Mouse (Mus musculus) myocyte (in vitro differentiated cells): ENCODE measurements around the gene Sebox. TPM values are rescaled to one million over a fixed set of nuclear protein-coding genes. Genes with fewer than 3 reads are reported as not detected.

Experiments
- H3K27me3 ChIP-seq: one replicate; pipeline ENCODE4 v1.6.1; 2011; ENCODE audit not compliant: control insufficient read depth, insufficient read depth, insufficient read length
- H3K36me3 ChIP-seq: one replicate; pipeline ENCODE4 v1.6.1; 2011; ENCODE audit not compliant: control insufficient read depth, insufficient read depth
- H3K4me2 ChIP-seq: one replicate; pipeline ENCODE4 v1.6.1; 2011; ENCODE audit warnings: low read depth, control low read depth
- H3K4me3 ChIP-seq: one replicate; pipeline ENCODE4 v1.5.1; 2011; ENCODE audit warnings: mild to moderate bottlenecking, control low read depth, moderate library complexity
- H3K79me2 ChIP-seq: one replicate; pipeline ENCODE4 v1.6.1; 2011; ENCODE audit not compliant: control insufficient read depth, insufficient read depth
- H3ac ChIP-seq: one replicate; pipeline ENCODE4 v1.6.1; 2011; ENCODE audit not compliant: control insufficient read depth, insufficient read length
- CEBPB ChIP-seq: IDR thresholded peaks from 2 replicates; pipeline ENCODE4 v1.6.1; 2011; ENCODE audit warnings: mild to moderate bottlenecking, moderate library complexity; ENCODE audit not compliant: poor library complexity, insufficient read depth, severe bottlenecking
- E2F4 ChIP-seq: IDR thresholded peaks from one replicate; pipeline ENCODE4 v1.6.1; 2011; ENCODE audit warnings: mild to moderate bottlenecking, control low read depth, moderate library complexity; ENCODE audit not compliant: insufficient read depth
- MAX ChIP-seq: IDR thresholded peaks from one replicate; pipeline ENCODE4 v1.6.1; 2011; ENCODE audit warnings: low read depth, mild to moderate bottlenecking, control low read depth
- MYOD1 ChIP-seq, 3 experiments: IDR thresholded peaks; one replicate each; pipeline ENCODE4 v1.6.1; 2011; ENCODE audit warnings: control low read depth in 2 of 3, low read depth in 2 of 3, mild to moderate bottlenecking in 2 of 3, moderate library complexity in 1 of 3; ENCODE audit not compliant: insufficient read length in 2 of 3, control insufficient read depth in 1 of 3
- MYOG ChIP-seq, 3 experiments: IDR thresholded peaks; one replicate each; pipeline ENCODE4 v1.6.1; 2011; ENCODE audit warnings: control low read depth in 2 of 3, low read depth in 2 of 3, mild to moderate bottlenecking in 2 of 3; ENCODE audit not compliant: insufficient read length in 2 of 3, control insufficient read depth in 1 of 3, insufficient read depth in 1 of 3
- POLR2A ChIP-seq: IDR thresholded peaks from one replicate; pipeline ENCODE4 v1.6.1; 2011; ENCODE audit warnings: low read depth, mild to moderate bottlenecking, control low read depth, moderate library complexity; ENCODE audit not compliant: insufficient read length
- POLR2AphosphoS2 ChIP-seq: IDR thresholded peaks from one replicate; pipeline ENCODE4 v1.6.1; 2011; ENCODE audit warnings: low read depth, control low read depth; ENCODE audit not compliant: insufficient read length
- REST ChIP-seq: IDR thresholded peaks from one replicate; pipeline ENCODE4 v1.6.1; 2011; ENCODE audit warnings: mild to moderate bottlenecking, control low read depth, moderate library complexity; ENCODE audit not compliant: insufficient read depth, insufficient read length
- SRF ChIP-seq: IDR thresholded peaks from one replicate; pipeline ENCODE4 v1.6.1; 2011; ENCODE audit warnings: low read depth; ENCODE audit not compliant: control insufficient read depth, insufficient read length
- TCF12 ChIP-seq: IDR thresholded peaks from one replicate; pipeline ENCODE4 v1.6.1; 2011; ENCODE audit warnings: mild to moderate bottlenecking, control low read depth; ENCODE audit not compliant: poor library complexity, insufficient read depth, severe bottlenecking
- TCF3 ChIP-seq: IDR thresholded peaks from one replicate; pipeline ENCODE4 v1.6.1; 2011; ENCODE audit warnings: low read depth, control low read depth; ENCODE audit not compliant: insufficient read length
- USF1 ChIP-seq: IDR thresholded peaks from one replicate; pipeline ENCODE4 v1.6.1; 2011; ENCODE audit warnings: low read depth, mild to moderate bottlenecking, control low read depth, moderate library complexity
- polyA plus RNA-seq: library from polyadenylated mRNA; unstranded; fragments of >200 nt; fragmentation: generic; extraction: Trizol; gene quantifications from one replicate; pipeline ENCODE4 v1.2.1, GENCODE M21; 2012; ENCODE audit warnings: missing spikeins

Sebox gene
- polyA plus RNA-seq, 1 experiment, result not detected

DNA sequence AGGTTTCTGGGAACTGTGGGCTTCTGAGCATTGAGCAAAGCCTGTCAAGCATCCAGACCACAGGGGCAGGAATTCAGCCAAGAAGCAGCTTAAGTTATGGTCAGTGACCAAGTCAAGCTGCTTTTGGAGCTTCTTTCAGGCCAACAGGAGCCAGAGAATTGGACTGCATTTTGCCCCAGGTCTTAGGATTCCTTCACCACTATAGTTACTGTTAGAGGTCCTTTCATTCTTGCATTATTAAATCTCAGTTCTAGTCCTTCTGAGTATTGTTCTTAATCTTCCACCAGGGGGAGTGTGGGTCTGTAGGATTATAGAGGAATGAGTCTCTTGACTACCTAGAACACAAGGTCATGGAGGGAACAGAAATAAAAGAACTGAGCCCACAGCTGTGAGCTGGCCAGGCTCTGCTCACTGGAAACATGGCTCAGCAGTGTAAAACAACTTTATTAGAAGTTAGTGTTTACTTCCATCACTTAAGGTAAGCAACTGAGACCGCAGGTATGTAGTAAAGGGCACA, 19.3 kb downstream of the Sebox start:
- TF ChIP-seq E2F4, result no peak
- TF ChIP-seq POLR2AphosphoS2, result peak; percentile 20
- no peak for TF ChIP-seq POLR2A
- Histone ChIP-seq H3K4me2 (no peak overlapping the region), H3ac (no peak overlapping the region), H3K27me3 (no peaks in the 10 kb centered on the region), H3K79me2 (no peaks in the 10 kb centered on the region), H3K4me3 (no peak overlapping the region), H3K36me3 (peaks cover 67% of the 10 kb centered on the region)

DNA sequence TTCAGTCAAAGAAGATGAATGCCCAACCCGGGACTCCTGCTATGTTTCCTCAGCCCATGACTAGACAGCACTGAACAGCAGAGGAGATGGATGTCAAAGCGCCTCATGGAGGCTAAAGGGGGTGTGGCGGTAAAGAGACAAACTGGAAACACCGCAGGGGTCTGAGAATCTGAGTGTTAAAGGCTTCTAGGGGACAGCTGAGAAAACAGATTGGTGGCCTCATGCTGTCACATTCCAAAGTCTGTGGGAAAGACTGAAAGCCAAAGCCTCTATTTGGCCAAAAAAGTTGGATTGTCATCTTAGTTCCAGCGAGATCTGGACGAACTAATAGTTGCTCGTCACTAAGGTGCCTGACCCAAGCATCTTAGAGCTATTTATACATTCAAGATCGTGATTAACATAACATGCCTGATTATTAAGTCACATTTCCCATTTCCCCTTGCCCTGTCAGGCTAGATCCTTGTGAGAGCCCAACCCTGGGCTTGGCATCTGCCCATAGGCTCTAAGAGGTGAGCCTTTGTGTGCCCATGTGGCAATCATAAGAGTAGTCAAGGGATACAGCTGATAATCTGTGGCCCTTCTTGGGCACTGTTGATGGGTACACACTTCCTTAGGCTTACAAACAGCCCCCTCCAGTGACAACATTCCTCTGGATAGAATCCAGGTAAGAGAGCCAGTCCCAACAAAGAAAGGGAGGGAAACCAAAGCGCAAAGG, 20.2 kb downstream of the Sebox start:
- H3K79me2 ChIP-seq, result no peaks in the 10 kb centered on the region
- no peak overlapping the region for H3K4me2 ChIP-seq
- peaks cover 66% of the 10 kb centered on the region for H3K36me3 ChIP-seq
- no peak overlapping the region for H3ac ChIP-seq
- H3K4me3 ChIP-seq, result no peak overlapping the region
- H3K27me3 ChIP-seq, result no peaks in the 10 kb centered on the region
- TF ChIP-seq MYOD1 (IDR thresholded peaks at IDR 0.05; ENCODE audit: control insufficient read depth in 1 of 3, insufficient read length in 2 of 3, low read depth in 2 of 3) (peak in 2 of 3 experiments; percentile 3 to 5), TCF12 (no peak)

DNA sequence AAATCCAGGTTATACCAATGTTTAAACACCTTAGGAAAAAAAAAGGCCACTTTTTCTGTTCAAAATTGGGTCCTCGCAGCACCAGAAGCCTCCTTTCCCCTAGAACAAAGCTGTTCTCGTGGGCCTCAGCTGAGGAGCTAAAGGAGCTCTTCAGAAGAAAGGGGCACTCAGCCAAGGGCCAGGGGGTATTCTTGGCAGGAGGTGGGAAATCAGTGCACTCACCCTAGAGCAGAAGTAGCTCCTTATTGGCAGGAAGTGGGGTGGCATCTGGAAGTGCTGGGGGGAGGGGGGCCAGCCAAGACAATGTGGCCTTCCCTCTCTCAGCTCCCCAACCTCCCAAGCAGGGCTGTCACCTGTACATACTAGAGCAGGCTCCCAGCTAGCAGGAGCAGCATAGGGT, 21.6 kb downstream of the Sebox start:
- Histone ChIP-seq H3K36me3 (peaks cover 67% of the 10 kb centered on the region), H3K4me3 (no peak overlapping the region), H3K79me2 (no peaks in the 10 kb centered on the region), H3ac (no peak overlapping the region), H3K4me2 (no peak overlapping the region), H3K27me3 (no peaks in the 10 kb centered on the region)
- TF ChIP-seq POLR2AphosphoS2 (peak; percentile 60), E2F4 (no peak)

DNA sequence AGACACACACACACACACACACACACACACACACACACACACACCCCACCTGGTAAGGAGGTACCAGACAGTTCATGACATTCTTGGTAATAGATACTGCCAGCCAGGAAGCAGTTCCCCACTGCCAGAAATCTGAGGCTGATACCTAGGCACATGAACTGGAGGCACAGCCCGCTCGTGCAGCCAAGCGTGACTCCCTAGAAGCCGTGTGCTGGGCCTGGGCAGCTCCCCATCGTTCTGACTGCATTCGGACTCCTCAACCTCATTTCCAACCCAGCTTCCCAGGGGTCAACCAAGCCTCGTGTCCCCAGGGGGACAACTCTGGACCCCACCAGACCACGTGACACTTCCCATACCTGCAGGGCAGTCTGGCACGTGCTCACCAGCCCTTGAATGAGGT, 25.5 kb downstream of the Sebox start:
- TF ChIP-seq TCF12 (no peak), TCF3 (no peak), REST (no peak), E2F4 (no peak), CEBPB (no peak), SRF (no peak), POLR2AphosphoS2 (no peak), MYOG (IDR thresholded peaks at IDR 0.05; ENCODE audit: control insufficient read depth in 1 of 3, insufficient read depth in 1 of 3, insufficient read length in 2 of 3, low read depth in 2 of 3) (no peak), MYOD1 (IDR thresholded peaks at IDR 0.05; ENCODE audit: control insufficient read depth in 1 of 3, insufficient read length in 2 of 3, low read depth in 2 of 3) (no peak), POLR2A (no peak), USF1 (no peak), MAX (no peak)
- H3K4me2 ChIP-seq, result no peak overlapping the region
- H3ac ChIP-seq, result no peak overlapping the region
- peaks cover 42% of the 10 kb centered on the region for H3K36me3 ChIP-seq
- no peak overlapping the region for H3K4me3 ChIP-seq
- H3K27me3 ChIP-seq, result no peaks in the 10 kb centered on the region
- peaks cover 34% of the 10 kb centered on the region for H3K79me2 ChIP-seq

DNA sequence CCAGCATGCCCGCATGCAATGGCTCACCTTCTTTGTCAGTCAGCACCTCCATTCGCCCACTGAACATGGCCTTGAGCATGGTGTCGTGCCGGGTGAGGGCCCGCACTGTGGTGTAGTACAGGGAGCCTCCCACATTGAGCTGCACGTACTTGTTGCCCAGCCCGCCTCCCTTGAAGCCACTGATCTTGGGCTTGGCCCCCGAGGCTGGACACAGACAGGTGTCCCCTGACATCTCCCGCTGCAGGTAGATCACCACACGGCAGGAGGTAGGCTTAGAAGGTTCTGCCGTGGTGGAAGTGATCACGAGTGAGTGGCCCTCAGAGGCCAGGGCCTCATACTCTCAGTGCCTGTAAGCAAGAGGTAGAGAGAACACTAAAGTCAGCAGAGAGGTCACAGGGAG, 26.8 kb downstream of the Sebox start:
- Histone ChIP-seq H3K27me3 (no peaks in the 10 kb centered on the region), H3K4me2 (no peak overlapping the region), H3K36me3 (peaks cover 33% of the 10 kb centered on the region), H3K4me3 (no peak overlapping the region), H3K79me2 (peaks cover 46% of the 10 kb centered on the region), H3ac (no peak overlapping the region)
- TF ChIP-seq MYOG (IDR thresholded peaks at IDR 0.05; ENCODE audit: control insufficient read depth in 1 of 3, insufficient read depth in 1 of 3, insufficient read length in 2 of 3, low read depth in 2 of 3), result no peak
- TF ChIP-seq MAX, result no peak
- no peak for TF ChIP-seq USF1
- no peak for TF ChIP-seq TCF12
- TF ChIP-seq REST, result no peak
- no peak for TF ChIP-seq MYOD1 (IDR thresholded peaks at IDR 0.05; ENCODE audit: control insufficient read depth in 1 of 3, insufficient read length in 2 of 3, low read depth in 2 of 3)
- TF ChIP-seq TCF3, result no peak
- no peak for TF ChIP-seq CEBPB
- TF ChIP-seq POLR2A, result no peak
- TF ChIP-seq SRF, result no peak
- no peak for TF ChIP-seq E2F4
- TF ChIP-seq POLR2AphosphoS2, result no peak
